Mouse (Mus musculus) retina, postnatal 1 day (tissue): ENCODE measurements around the gene Trip11.

Experiments
- DNase-seq: peaks from one replicate; pipeline ENCODE4 v3.0.0-alpha.2; 2012

Gene Trip11

GRCm38 (mm10) chr12:101893296-101893695 is 19.8 kb downstream of the Trip11 start:
- no peak for DNase-seq

- no peak for DNase-seq
These were observed 20.2 kb downstream of the Trip11 start for GRCm38 (mm10) chr12:101892832-101893231.

- no peak for DNase-seq
These were observed 22.0 kb downstream of the Trip11 start for GRCm38 (mm10) chr12:101891066-101891465.

DNA sequence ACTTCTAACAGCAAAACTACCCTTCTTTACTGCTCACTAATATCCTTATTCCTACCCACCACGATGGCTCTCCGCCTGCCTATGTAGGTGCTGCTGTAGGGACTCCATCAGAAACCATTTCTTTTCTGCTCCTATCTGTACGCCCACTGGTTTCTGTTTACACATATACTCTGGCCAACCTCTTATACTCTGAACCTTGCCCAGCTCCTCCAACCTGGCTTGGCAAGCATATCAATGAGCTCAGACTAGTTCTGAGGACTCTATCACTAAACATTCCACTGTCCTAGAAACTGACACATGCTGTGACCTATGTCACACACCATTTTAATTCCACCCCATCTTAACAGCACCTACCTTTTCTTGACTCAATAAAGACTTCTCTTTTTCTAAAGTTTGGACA is 23.7 kb downstream of the Trip11 start:
- DNase-seq, result no peak

GRCm38 (mm10) chr12:101888312-101888711 is 24.8 kb downstream of the Trip11 start:
- DNase-seq, result no peak

DNA sequence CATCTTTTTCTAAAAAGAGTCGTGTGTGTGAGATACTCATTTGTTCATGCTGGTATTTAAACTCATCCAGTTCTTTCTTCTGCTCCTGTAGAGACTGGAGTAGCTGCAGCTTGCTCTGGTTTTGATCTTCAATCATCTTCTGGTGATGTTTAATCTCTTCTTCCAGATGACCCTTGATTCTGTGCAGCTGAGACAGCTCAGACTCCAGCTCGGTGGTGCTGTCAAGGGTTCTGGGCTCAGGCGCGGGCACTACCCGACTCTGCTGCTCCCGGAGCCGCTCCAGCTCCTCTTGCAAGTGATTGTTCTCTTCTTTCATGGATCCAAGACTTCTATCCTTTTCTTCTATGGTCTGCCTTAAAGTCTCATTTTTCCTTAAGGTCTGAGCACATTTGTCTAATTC is 28.1 kb downstream of the Trip11 start:
- DNase-seq, result no peak

DNA sequence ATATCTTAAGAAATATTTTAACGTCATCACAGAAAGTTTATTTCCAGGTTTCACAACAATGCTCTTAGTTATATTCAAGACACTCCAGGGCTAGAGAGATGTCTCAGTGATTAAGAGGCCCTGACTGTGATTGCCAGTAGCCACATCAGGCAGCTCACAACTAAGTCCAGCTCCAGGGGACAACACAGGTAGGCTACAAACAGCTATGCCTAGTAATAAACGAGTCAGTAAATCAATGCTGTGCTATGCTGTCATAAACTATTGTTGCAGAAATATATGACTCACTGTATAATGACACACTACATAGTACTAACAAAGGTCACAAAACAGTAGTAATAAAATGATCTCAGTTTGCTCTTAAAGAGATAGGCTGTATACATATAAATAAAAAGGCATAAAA is 36.7 kb downstream of the Trip11 start:
- DNase-seq, result no peak

DNA sequence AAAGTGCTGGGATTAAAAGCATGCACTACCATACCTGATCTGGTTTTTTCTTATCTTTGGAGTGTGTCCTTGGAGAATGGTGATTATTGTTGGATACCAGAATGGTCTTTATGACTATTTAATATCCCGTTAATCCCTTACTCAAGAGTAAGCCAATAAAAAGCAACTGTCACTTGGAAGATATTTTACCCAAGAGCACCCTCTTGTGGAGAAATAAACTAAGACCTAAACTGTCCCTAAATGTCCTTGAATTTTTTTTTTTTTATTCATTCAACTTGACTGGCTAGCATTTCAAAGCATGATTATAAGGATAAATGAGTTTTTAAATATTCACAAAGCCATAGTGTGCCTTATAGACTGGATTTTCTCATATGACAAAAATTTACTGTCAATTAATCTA is 38.0 kb downstream of the Trip11 start:
- DNase-seq, result peak; percentile 69

DNA sequence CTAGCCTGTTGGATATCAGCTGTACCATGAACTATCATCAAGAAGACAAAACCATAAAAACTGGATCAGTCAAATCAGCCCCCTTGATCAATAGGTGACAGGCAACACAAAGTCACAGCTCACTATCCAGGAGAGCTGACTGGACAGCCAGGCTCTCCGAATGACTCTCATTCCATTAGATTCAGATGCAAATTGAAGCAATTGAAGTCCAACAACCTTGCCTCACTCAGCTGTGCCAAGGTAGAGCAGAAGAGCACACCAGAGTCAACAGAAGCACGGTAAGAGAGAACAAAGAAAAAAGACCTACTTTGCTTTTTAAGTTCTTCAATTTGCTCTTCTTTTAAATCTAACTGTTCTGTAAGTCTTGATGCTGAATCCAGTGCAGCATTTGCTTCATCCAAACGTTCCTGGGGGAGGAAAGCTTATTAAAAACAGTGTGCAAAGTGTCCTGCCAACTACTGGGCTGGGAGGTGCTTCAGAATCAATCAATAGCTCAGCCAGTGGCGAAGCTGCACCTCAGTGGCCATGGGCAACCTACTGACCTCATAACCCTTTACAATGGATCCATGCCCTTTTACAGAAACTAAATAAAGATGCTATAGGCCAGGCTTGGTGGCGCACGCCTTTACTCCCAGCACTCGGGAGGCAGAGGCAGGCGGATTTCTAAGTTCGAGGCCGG is 50.6 kb downstream of the Trip11 start:
- no peak for DNase-seq

- DNase-seq, result no peak
These were observed 52.8 kb downstream of the Trip11 start for GRCm38 (mm10) chr12:101860256-101860655.

- no peak for DNase-seq
These were observed 55.1 kb downstream of the Trip11 start for GRCm38 (mm10) chr12:101858011-101858410.

DNA sequence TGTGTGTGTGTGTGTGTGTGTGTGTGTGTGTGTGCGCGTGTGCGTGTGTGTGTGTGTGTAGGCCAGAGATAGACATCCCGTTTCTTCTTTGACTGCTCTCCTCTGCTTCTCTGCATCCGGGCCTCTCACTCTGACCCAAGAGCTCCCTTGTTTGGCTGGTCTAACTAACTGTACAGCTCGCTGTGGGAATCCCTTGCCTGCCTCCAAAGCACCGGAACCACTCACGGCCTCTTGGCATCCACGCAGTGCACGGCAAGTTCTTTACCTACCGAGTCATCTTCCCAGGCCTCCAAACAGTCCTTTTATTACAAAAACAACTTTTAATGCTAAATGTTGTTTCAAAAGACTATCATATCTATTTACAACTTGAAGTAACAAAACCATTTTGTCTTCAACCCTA is 58.7 kb downstream of the Trip11 start:
- DNase-seq, result no peak

- DNase-seq, result no peak
These were observed 61.1 kb downstream of the Trip11 start for GRCm38 (mm10) chr12:101851846-101852564.

- no peak for DNase-seq
These were observed 61.8 kb downstream of the Trip11 start for GRCm38 (mm10) chr12:101851314-101851713.

- no peak for DNase-seq
These were observed 76.4 kb downstream of the Trip11 start for GRCm38 (mm10) chr12:101836546-101837274.

- DNase-seq, result no peak
These were observed 78.4 kb downstream of the Trip11 start for GRCm38 (mm10) chr12:101834715-101835114.

GRCm38 (mm10) chr12:101833776-101834175 is 79.3 kb downstream of the Trip11 start:
- DNase-seq, result no peak

GRCm38 (mm10) chr12:101833115-101833506 is 80.0 kb downstream of the Trip11 start:
- DNase-seq, result no peak

- DNase-seq, result no peak
These were observed 80.6 kb downstream of the Trip11 start for GRCm38 (mm10) chr12:101832179-101833114.

- DNase-seq, result no peak
These were observed 81.8 kb downstream of the Trip11 start for GRCm38 (mm10) chr12:101831221-101831620.

- DNase-seq, result no peak
These were observed 89.9 kb downstream of the Trip11 start for GRCm38 (mm10) chr12:101823161-101823560.

DNA sequence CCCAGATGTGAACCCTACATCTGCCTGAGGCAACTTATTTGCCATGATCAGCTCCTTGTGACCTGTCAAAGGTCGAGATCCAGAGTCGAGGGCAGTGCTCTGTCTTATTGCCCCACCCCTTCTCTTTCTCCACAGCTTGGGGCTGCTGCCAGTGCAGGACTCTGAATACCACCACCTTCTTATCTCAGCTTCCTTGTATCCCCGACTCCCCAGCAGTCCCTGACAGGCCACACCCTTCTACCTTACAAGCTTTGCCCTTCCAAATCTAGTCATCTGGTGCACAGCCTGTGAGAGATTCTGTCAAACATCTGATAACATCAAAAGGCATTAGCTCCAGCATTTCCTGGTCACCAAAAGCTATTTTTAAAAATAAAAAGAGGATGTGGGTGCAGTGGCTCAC is 91.5 kb downstream of the Trip11 start:
- DNase-seq, result no peak

DNA sequence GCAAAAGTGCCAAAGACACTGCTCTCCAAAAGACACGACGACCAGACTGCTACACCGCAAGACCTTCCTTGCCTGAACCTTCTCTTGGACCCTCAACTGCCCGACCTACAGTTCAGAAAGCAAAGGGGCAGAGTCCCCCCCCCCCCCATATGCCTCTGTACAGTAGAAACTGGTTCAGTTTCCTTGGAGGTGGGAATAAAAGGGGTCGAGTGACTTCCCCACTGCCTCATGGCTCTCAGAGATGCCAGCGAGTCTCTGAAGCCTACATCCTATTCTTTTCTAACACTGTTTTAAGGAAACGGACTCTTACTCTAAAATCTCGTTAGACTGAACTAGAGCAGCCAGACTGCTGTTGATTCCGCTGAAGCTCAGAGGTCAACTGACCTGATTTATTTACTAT is 93.5 kb downstream of the Trip11 start:
- DNase-seq, result peak; percentile 6
